Comparison of ENCODE assay signal across 8 mouse cellular contexts in the genomic region with DNA sequence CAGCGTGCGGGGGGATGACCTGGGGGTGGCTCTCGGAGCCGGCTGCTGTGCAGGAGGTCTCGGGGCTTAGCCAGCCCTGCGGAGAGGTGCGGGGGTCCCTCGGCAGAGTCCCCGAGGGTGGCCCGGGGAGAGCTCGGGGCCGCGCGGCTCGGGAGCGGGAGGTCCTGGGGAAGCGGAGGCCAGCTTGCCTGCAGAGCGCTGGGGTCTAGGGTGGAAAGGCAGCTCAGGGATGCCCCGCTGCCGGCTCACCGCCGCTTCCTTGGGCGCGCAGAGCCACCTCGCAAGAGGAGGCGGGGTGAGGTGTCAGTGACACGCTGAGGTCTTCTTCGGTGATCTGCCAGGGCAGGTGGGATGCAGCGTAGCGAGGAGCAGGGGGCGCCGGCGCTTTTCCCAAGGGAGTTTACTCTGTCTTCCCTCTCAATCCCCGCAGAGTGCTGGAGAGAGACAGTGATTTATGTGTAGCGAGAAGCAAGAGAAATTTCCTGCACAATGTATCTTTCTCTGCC. TPM values are rescaled to one million over a fixed set of nuclear protein-coding genes. Genes with fewer than 3 reads are reported as not detected.
DNase-seq lines count a peak whose midpoint lies in the region; ATAC-seq and TF ChIP-seq lines count a peak whose summit lies in the region.

No protein-coding gene starts in this region.

- no peaks in the 10 kb centered on the region for H3K36me3 ChIP-seq in embryonic facial prominence, embryonic 13.5 days
- H3K36me3 ChIP-seq in hindbrain, embryonic 16.5 days (ENCODE audit: control insufficient read depth, insufficient read depth, low read length) = no peaks in the 10 kb centered on the region
- H3K36me3 ChIP-seq in liver, adult 2 months (ENCODE audit: control insufficient read depth, insufficient read depth, low read length) = no peaks in the 10 kb centered on the region
- H3K36me3 ChIP-seq in neural tube, embryonic 13.5 days = no peaks in the 10 kb centered on the region

- peak overlapping the region; percentile 99 for H3K9ac ChIP-seq in embryonic facial prominence, embryonic 13.5 days
- H3K9ac ChIP-seq in hindbrain, embryonic 16.5 days (ENCODE audit: low read depth, low read length) = peak overlapping the region; percentile 87
- peak overlapping the region; percentile 96 for H3K9ac ChIP-seq in liver, adult 2 months (ENCODE audit: low read depth, low read length)
- H3K9ac ChIP-seq in neural tube, embryonic 13.5 days = peak overlapping the region; percentile 94

- POLR2A ChIA-PET in Patski (lab: Charles Lee) = interaction anchor here (0.8 to 1.4 kb wide), 4 partner anchors 50 to 87 kb away, joined by 3 to 4 read pairs (median 4); no protein-coding TSS in a partner anchor

- CTCF ChIA-PET in Patski (lab: Charles Lee) = no interaction called here

- no peak for TF ChIP-seq CTCF in Patski (IDR thresholded peaks at IDR 0.05)
- TF ChIP-seq CTCF in liver, adult 2 months (IDR thresholded peaks at IDR 0.05; ENCODE audit: low read depth, low read length) = no peak

- H3K27ac ChIP-seq in embryonic facial prominence, embryonic 13.5 days = peak overlapping the region; percentile 98
- H3K27ac ChIP-seq in hindbrain, embryonic 16.5 days (ENCODE audit: low read depth, low read length) = peak overlapping the region; percentile 88
- 0 out of 2 replicates have a peak overlapping the region, but pooled peaks have one; percentile 6 for H3K27ac ChIP-seq in liver, adult 2 months (replicated peaks; ENCODE audit: insufficient read depth, low read depth, low read length)
- H3K27ac ChIP-seq in neural tube, embryonic 13.5 days (replicated peaks) = peak overlapping the region; percentile 97

- WGBS in embryonic facial prominence, embryonic 13.5 days = under 1% methylated on average over 33 of the region's 35 CpGs
- 0% methylated on average over 29 of the region's 35 CpGs for WGBS in hindbrain, embryonic 16.5 days
- WGBS in liver, adult 2 months = under 1% methylated on average over 35 of the region's 35 CpGs
- under 1% methylated on average over 35 of the region's 35 CpGs for WGBS in neural tube, embryonic 13.5 days

- peak; percentile 52 for ATAC-seq in Patski
- no peak; the same call in none of the 2 replicates for ATAC-seq in embryonic facial prominence, embryonic 13.5 days (ENCODE audit: insufficient number of reproducible peaks, insufficient read depth, low FRiP score, low TSS enrichment, low read depth)
- no peak for ATAC-seq in hindbrain, embryonic 16.5 days
- ATAC-seq in neural tube, embryonic 13.5 days (ENCODE audit: low read depth) = peak; percentile 82

- H3K79me2 ChIP-seq in liver, adult 2 months (ENCODE audit: control insufficient read depth, insufficient read depth, low read length) = peaks cover 3% of the 10 kb centered on the region; the same call in 1 of the 2 replicates

- TF ChIP-seq POLR2A in liver, adult 2 months (IDR thresholded peaks at IDR 0.05; ENCODE audit: extremely low read depth, insufficient read depth, low read length) = no peak

- peak overlapping the region; percentile 70 for H3K4me2 ChIP-seq in embryonic facial prominence, embryonic 13.5 days
- peak overlapping the region; percentile 80 for H3K4me2 ChIP-seq in hindbrain, embryonic 16.5 days (ENCODE audit: low read length)
- peak overlapping the region; percentile 60 for H3K4me2 ChIP-seq in neural tube, embryonic 13.5 days

- peak overlapping the region; percentile 98 for H3K4me3 ChIP-seq in embryonic facial prominence, embryonic 13.5 days
- peak overlapping the region; percentile 71 for H3K4me3 ChIP-seq in hindbrain, embryonic 16.5 days (ENCODE audit: low read length)
- peak overlapping the region; percentile 99 for H3K4me3 ChIP-seq in liver, adult 2 months (ENCODE audit: insufficient read depth, low read depth, low read length)
- peak overlapping the region; percentile 88 for H3K4me3 ChIP-seq in neural tube, embryonic 13.5 days

- DNase-seq in layer of hippocampus, adult 9-11 months = peak; percentile 38
- DNase-seq in layer of hippocampus, adult 11-12 months (ENCODE audit: low spot score) = no peak
- no peak for DNase-seq in Patski (ENCODE audit: low read depth, low spot score)
- DNase-seq in liver, adult 2 months (ENCODE audit: extremely low read depth, low read depth, low spot score) = no peak
- peak; percentile 76 for DNase-seq in yolk sac, embryonic 10.5 days (ENCODE audit: low spot score)

- in situ Hi-C loops in Patski (cut with MboI; ENCODE audit: low pct_unique_long_range_greater_than_20kb) = no loop called here

- no peaks in the 10 kb centered on the region for H3K9me3 ChIP-seq in embryonic facial prominence, embryonic 13.5 days
- no peaks in the 10 kb centered on the region for H3K9me3 ChIP-seq in hindbrain, embryonic 16.5 days (ENCODE audit: control insufficient read depth, low read length)
- no peaks in the 10 kb centered on the region for H3K9me3 ChIP-seq in neural tube, embryonic 13.5 days

- H3K27me3 ChIP-seq in Patski = no peaks in the 10 kb centered on the region
- no peaks in the 10 kb centered on the region for H3K27me3 ChIP-seq in embryonic facial prominence, embryonic 13.5 days
- H3K27me3 ChIP-seq in hindbrain, embryonic 16.5 days (replicated peaks; ENCODE audit: control insufficient read depth, insufficient read depth, low read length) = peaks cover 14% of the 10 kb centered on the region
- H3K27me3 ChIP-seq in liver, adult 2 months (ENCODE audit: control insufficient read depth, insufficient read depth, low read length) = no peaks in the 10 kb centered on the region
- peaks cover 44% of the 10 kb centered on the region for H3K27me3 ChIP-seq in neural tube, embryonic 13.5 days

- peaks cover 32% of the 10 kb centered on the region for H3K4me1 ChIP-seq in embryonic facial prominence, embryonic 13.5 days
- H3K4me1 ChIP-seq in hindbrain, embryonic 16.5 days (ENCODE audit: control insufficient read depth, insufficient read depth, low read depth, low read length) = peaks cover 25% of the 10 kb centered on the region
- H3K4me1 ChIP-seq in liver, adult 2 months (ENCODE audit: control insufficient read depth, insufficient read depth, low read length) = peaks cover 3% of the 10 kb centered on the region; the same call in 1 of the 2 replicates
- H3K4me1 ChIP-seq in neural tube, embryonic 13.5 days (replicated peaks) = peaks cover 46% of the 10 kb centered on the region

RNA-seq across cellular contexts. Expression of a gene that starts 0.9 kb away (rescaled TPM):
- polyA plus RNA-seq in Patski (2021) = 35.7 TPM
- polyA plus RNA-seq in embryonic facial prominence, embryonic 13.5 days (2015; fragmentation: Nextera tagmentation; extraction: Ambion mirVana) = 20.7 and 21.4 TPM in 2 replicates
- 2.9 and 3.7 TPM in 2 replicates for polyA plus RNA-seq in hindbrain, embryonic 16.5 days (2015; fragmentation: Nextera tagmentation; extraction: Ambion mirVana)
- total RNA-seq in liver, adult 2 months (2014; rRNA removed) = 0.37 and 0.87 TPM in 2 replicates
- polyA plus RNA-seq in liver, adult 2 months (2012; rRNA removed) = 0.49 and 0.50 TPM in 2 replicates
- polyA plus RNA-seq in neural tube, embryonic 13.5 days (2015; fragmentation: Nextera tagmentation; extraction: Ambion mirVana) = 3.5 and 4.0 TPM in 2 replicates

Comparison
In these comparisons a context has a peak if more than half of its experiments do, and no peak if none do; other contexts are left out.
1. DNase-seq: peak in layer of hippocampus, adult 9-11 months (single experiment) and yolk sac, embryonic 10.5 days (single experiment); none in layer of hippocampus, adult 11-12 months (single experiment), Patski (single experiment) and liver, adult 2 months (single experiment).
2. ATAC-seq: peak in Patski (single experiment) and neural tube, embryonic 13.5 days (single experiment); none in embryonic facial prominence, embryonic 13.5 days (single experiment) and hindbrain, embryonic 16.5 days (single experiment).
3. H3K27ac ChIP-seq: peak in every context shown above with its lines; median percentile 98 in embryonic facial prominence, embryonic 13.5 days; 97 in neural tube, embryonic 13.5 days; 88 in hindbrain, embryonic 16.5 days; 6 in liver, adult 2 months.
4. Peak in every context shown above with its lines, with median percentiles within 50 percentile points of each other: H3K4me2 ChIP-seq, H3K4me3 ChIP-seq and H3K9ac ChIP-seq.